In the genomic region with DNA sequence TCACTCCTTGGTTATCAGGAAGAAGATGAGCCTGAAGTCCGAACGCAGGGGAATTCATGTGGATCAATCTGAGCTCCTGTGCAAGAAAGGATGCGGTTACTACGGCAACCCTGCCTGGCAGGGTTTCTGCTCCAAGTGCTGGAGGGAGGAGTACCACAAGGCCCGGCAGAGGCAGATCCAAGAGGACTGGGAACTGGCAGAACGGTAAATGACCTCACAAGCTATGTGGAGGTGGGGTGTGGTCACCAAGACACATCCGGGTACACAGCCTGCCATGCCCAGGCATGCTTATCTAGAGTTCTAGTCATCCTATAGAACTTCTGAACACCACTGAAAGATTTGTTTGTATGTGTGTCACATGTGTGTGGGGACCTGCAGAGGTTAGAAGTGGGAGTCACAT, we compare ENCODE assay signal across 9 mouse cellular contexts. TPM values are rescaled to one million over a fixed set of nuclear protein-coding genes. Genes with fewer than 3 reads are reported as not detected.
DNase-seq lines count a peak whose midpoint lies in the region; ATAC-seq and TF ChIP-seq lines count a peak whose summit lies in the region.
"Had no signal": no experiment of that assay in that cellular context is flagged by ENCODE, and none has a peak within 500 bp of the region (broad histone marks: within the 10 kb centered on the region; RNA-seq: fewer than 3 reads in every experiment).

No protein-coding gene starts in this region.

- H3K4me2 ChIP-seq in forebrain, embryonic 14.5 days (ENCODE audit: low read length), result no peak overlapping the region
- H3K4me2 ChIP-seq in hindbrain, postnatal 0 days (ENCODE audit: low read depth, low read length), result no peak overlapping the region
- H3K4me2 ChIP-seq in liver, embryonic 16.5 days (ENCODE audit: low read depth, low read length), result no peak overlapping the region
- no peak overlapping the region for H3K4me2 ChIP-seq in kidney, embryonic 16.5 days (replicated peaks; ENCODE audit: low read depth, low read length)

- H3K4me3 ChIP-seq in forebrain, embryonic 14.5 days (ENCODE audit: low read depth, low read length), result no peak overlapping the region
- no peak overlapping the region for H3K4me3 ChIP-seq in forebrain, embryonic 10.5 days
- H3K4me3 ChIP-seq in ES-Bruce4 (ENCODE audit: low read depth, low read length), result no peak overlapping the region
- H3K4me3 ChIP-seq in hindbrain, postnatal 0 days (ENCODE audit: low read length), result no peak overlapping the region
- no peak overlapping the region for H3K4me3 ChIP-seq in liver, embryonic 16.5 days (ENCODE audit: low read depth, low read length)
- H3K4me3 ChIP-seq in kidney, embryonic 16.5 days (ENCODE audit: low read length), result no peak overlapping the region

- WGBS in forebrain, embryonic 14.5 days, result 35% methylated on average over 7 of the region's 7 CpGs
- WGBS in forebrain, embryonic 10.5 days, result 63% methylated on average over 7 of the region's 7 CpGs
- 22% methylated on average over 7 of the region's 7 CpGs for WGBS in hindbrain, postnatal 0 days
- 69% methylated on average over 7 of the region's 7 CpGs for WGBS in liver, embryonic 16.5 days (ENCODE audit: insufficient replicate concordance)
- WGBS in kidney, embryonic 16.5 days, result 74% methylated on average over 7 of the region's 7 CpGs

- no peak for ATAC-seq in forebrain, embryonic 14.5 days
- no peak for ATAC-seq in hindbrain, postnatal 0 days
- ATAC-seq in liver, embryonic 16.5 days (ENCODE audit: low read depth), result peak; percentile 70
- no peak for ATAC-seq in kidney, embryonic 16.5 days (ENCODE audit: low FRiP score, low TSS enrichment)

- H3K9ac ChIP-seq in forebrain, embryonic 14.5 days (ENCODE audit: low read length), result no peak overlapping the region
- H3K9ac ChIP-seq in ES-Bruce4 (ENCODE audit: low read depth, poor library complexity, severe bottlenecking), result peak overlapping the region; percentile 47; the same call in 1 of the 2 replicates
- no peak overlapping the region for H3K9ac ChIP-seq in hindbrain, postnatal 0 days (replicated peaks; ENCODE audit: low read length)
- H3K9ac ChIP-seq in liver, embryonic 16.5 days (ENCODE audit: low read depth, low read length), result no peak overlapping the region
- no peak overlapping the region for H3K9ac ChIP-seq in kidney, embryonic 16.5 days (replicated peaks; ENCODE audit: low read length)

- H3K4me1 ChIP-seq in forebrain, embryonic 14.5 days (ENCODE audit: control insufficient read depth, insufficient read depth, low read length), result no peaks in the 10 kb centered on the region
- H3K4me1 ChIP-seq in forebrain, embryonic 10.5 days, result peaks cover 7% of the 10 kb centered on the region; the same call in 1 of the 2 replicates
- H3K4me1 ChIP-seq in ES-Bruce4 (ENCODE audit: control insufficient read depth, insufficient read depth, low read length), result no peaks in the 10 kb centered on the region
- H3K4me1 ChIP-seq in hindbrain, postnatal 0 days (ENCODE audit: insufficient read depth, low read length), result 0 out of 2 replicates have a peak, but pooled peaks cover 4% of the 10 kb centered on the region
- peaks cover 28% of the 10 kb centered on the region for H3K4me1 ChIP-seq in liver, embryonic 16.5 days (ENCODE audit: control insufficient read depth, low read depth, low read length)
- H3K4me1 ChIP-seq in kidney, embryonic 16.5 days (ENCODE audit: insufficient read depth, low read length), result no peaks in the 10 kb centered on the region; the same call in 1 of the 2 replicates

- TF ChIP-seq EP300 in ES-Bruce4 (IDR thresholded peaks at IDR 0.05; ENCODE audit: insufficient read depth, low read depth, low read length), result peak; percentile 88

- no peaks in the 10 kb centered on the region for H3K9me3 ChIP-seq in forebrain, embryonic 14.5 days (replicated peaks; ENCODE audit: control insufficient read depth, low read length)
- H3K9me3 ChIP-seq in forebrain, embryonic 10.5 days, result no peaks in the 10 kb centered on the region
- H3K9me3 ChIP-seq in ES-Bruce4 (replicated peaks; ENCODE audit: control insufficient read depth, insufficient read depth, low read length, poor library complexity, severe bottlenecking), result no peaks in the 10 kb centered on the region
- H3K9me3 ChIP-seq in hindbrain, postnatal 0 days (ENCODE audit: low read length), result no peaks in the 10 kb centered on the region
- no peaks in the 10 kb centered on the region for H3K9me3 ChIP-seq in liver, embryonic 16.5 days (replicated peaks; ENCODE audit: control insufficient read depth, low read length)
- H3K9me3 ChIP-seq in kidney, embryonic 16.5 days (ENCODE audit: low read length), result no peaks in the 10 kb centered on the region

- no peaks in the 10 kb centered on the region for H3K27me3 ChIP-seq in forebrain, embryonic 14.5 days (replicated peaks; ENCODE audit: control insufficient read depth, insufficient read depth, low read length)
- H3K27me3 ChIP-seq in forebrain, embryonic 10.5 days (ENCODE audit: poor library complexity, severe bottlenecking), result no peaks in the 10 kb centered on the region
- no peaks in the 10 kb centered on the region for H3K27me3 ChIP-seq in ES-Bruce4 (ENCODE audit: control insufficient read depth, insufficient read depth, low read length, poor library complexity, severe bottlenecking)
- H3K27me3 ChIP-seq in hindbrain, postnatal 0 days (ENCODE audit: insufficient read depth, low read length), result no peaks in the 10 kb centered on the region
- H3K27me3 ChIP-seq in liver, embryonic 16.5 days (ENCODE audit: control insufficient read depth, insufficient read depth, low read depth, low read length), result no peaks in the 10 kb centered on the region
- H3K27me3 ChIP-seq in kidney, embryonic 16.5 days (ENCODE audit: insufficient read depth, low read length), result no peaks in the 10 kb centered on the region

- peaks cover 32% of the 10 kb centered on the region for H3K36me3 ChIP-seq in forebrain, embryonic 14.5 days (ENCODE audit: control insufficient read depth, insufficient read depth, low read length)
- H3K36me3 ChIP-seq in forebrain, embryonic 10.5 days (replicated peaks), result peaks cover 47% of the 10 kb centered on the region
- H3K36me3 ChIP-seq in ES-Bruce4 (ENCODE audit: control insufficient read depth, insufficient read depth, low read length, poor library complexity, severe bottlenecking), result peaks cover 15% of the 10 kb centered on the region
- peaks cover 21% of the 10 kb centered on the region for H3K36me3 ChIP-seq in hindbrain, postnatal 0 days (ENCODE audit: insufficient read depth, low read length)
- H3K36me3 ChIP-seq in liver, embryonic 16.5 days (ENCODE audit: control insufficient read depth, insufficient read depth), result peaks cover 27% of the 10 kb centered on the region
- H3K36me3 ChIP-seq in kidney, embryonic 16.5 days (ENCODE audit: insufficient read depth, low read length), result peaks cover 19% of the 10 kb centered on the region

- peak; percentile 53 for DNase-seq in forebrain, embryonic 14.5 days (ENCODE audit: low spot score)
- no peak for DNase-seq in forebrain, embryonic 10.5 days (ENCODE audit: extremely low spot score, low spot score)
- peak; percentile 36 for DNase-seq in hindbrain, postnatal 0 days (ENCODE audit: low spot score)
- no peak for DNase-seq in thymus, adult 18-20 months
- no peak for DNase-seq in kidney, adult 11 months
- DNase-seq: kidney, adult 18-20 months had no signal

- H3K27ac ChIP-seq in forebrain, embryonic 14.5 days (ENCODE audit: low read depth, low read length), result no peak overlapping the region
- H3K27ac ChIP-seq in forebrain, embryonic 10.5 days, result no peak overlapping the region
- H3K27ac ChIP-seq in ES-Bruce4 (ENCODE audit: insufficient read depth, low read length), result peak overlapping the region; percentile 94
- no peak overlapping the region for H3K27ac ChIP-seq in hindbrain, postnatal 0 days
- no peak overlapping the region for H3K27ac ChIP-seq in liver, embryonic 16.5 days (ENCODE audit: low read length)
- H3K27ac ChIP-seq in kidney, embryonic 16.5 days (ENCODE audit: low read length), result no peak overlapping the region

- no peak for TF ChIP-seq POLR2A in ES-Bruce4 (IDR thresholded peaks at IDR 0.05; ENCODE audit: insufficient read depth, low read length)

- no peak for TF ChIP-seq CTCF in ES-Bruce4 (IDR thresholded peaks at IDR 0.05; ENCODE audit: low read depth, low read length)
- TF ChIP-seq CTCF in hindbrain, postnatal 0 days (IDR thresholded peaks at IDR 0.05; ENCODE audit: low read depth), result no peak

RNA-seq across cellular contexts. Expression of a gene that starts 15.8 kb away (rescaled TPM):
- polyA plus RNA-seq in forebrain, embryonic 14.5 days (2014; fragmentation: Nextera tagmentation; extraction: Ambion mirVana), result 30.0 and 38.7 TPM in 2 replicates
- polyA plus RNA-seq in forebrain, embryonic 10.5 days (2016; fragmentation: Nextera tagmentation; extraction: Ambion mirVana), result 23.3 and 25.4 TPM in 2 replicates
- polyA plus RNA-seq in ES-Bruce4 (2011; ENCODE audit: insufficient read depth, insufficient read length, low read depth, missing spikeins), result 29.9 and 34.8 TPM in 2 replicates
- total RNA-seq in hindbrain, postnatal 0 days (2014; rRNA removed), result 16.1 and 19.9 TPM in 2 replicates
- polyA plus RNA-seq in hindbrain, postnatal 0 days (2015; fragmentation: Nextera tagmentation; extraction: Ambion mirVana), result 27.4 and 28.9 TPM in 2 replicates
- 20.9 and 23.1 TPM in 2 replicates for polyA plus RNA-seq in liver, embryonic 16.5 days (2015; fragmentation: Nextera tagmentation; extraction: Ambion mirVana)
- polyA plus RNA-seq in kidney, embryonic 16.5 days (2015; fragmentation: Nextera tagmentation; extraction: Ambion mirVana), result 32.6 and 33.2 TPM in 2 replicates

RNA-seq across cellular contexts. Expression of a gene that starts 29.5 kb away (rescaled TPM):
- 22.5 and 22.7 TPM in 2 replicates for polyA plus RNA-seq in forebrain, embryonic 14.5 days (2014; fragmentation: Nextera tagmentation; extraction: Ambion mirVana)
- polyA plus RNA-seq in forebrain, embryonic 10.5 days (2016; fragmentation: Nextera tagmentation; extraction: Ambion mirVana), result 35.8 and 39.2 TPM in 2 replicates
- polyA plus RNA-seq in ES-Bruce4 (2011; ENCODE audit: insufficient read depth, insufficient read length, low read depth, missing spikeins), result 60.2 and 63.9 TPM in 2 replicates
- total RNA-seq in hindbrain, postnatal 0 days (2014; rRNA removed), result 37.1 and 51.2 TPM in 2 replicates
- 26.5 and 30.5 TPM in 2 replicates for polyA plus RNA-seq in hindbrain, postnatal 0 days (2015; fragmentation: Nextera tagmentation; extraction: Ambion mirVana)
- polyA plus RNA-seq in liver, embryonic 16.5 days (2015; fragmentation: Nextera tagmentation; extraction: Ambion mirVana), result 21.8 and 24.0 TPM in 2 replicates
- polyA plus RNA-seq in kidney, embryonic 16.5 days (2015; fragmentation: Nextera tagmentation; extraction: Ambion mirVana), result 33.4 and 35.1 TPM in 2 replicates

RNA-seq across cellular contexts. Expression of a gene that starts 42.7 kb away (rescaled TPM):
- 10.9 and 12.4 TPM in 2 replicates for polyA plus RNA-seq in forebrain, embryonic 14.5 days (2014; fragmentation: Nextera tagmentation; extraction: Ambion mirVana)
- 3.6 and 3.9 TPM in 2 replicates for polyA plus RNA-seq in forebrain, embryonic 10.5 days (2016; fragmentation: Nextera tagmentation; extraction: Ambion mirVana)
- polyA plus RNA-seq in ES-Bruce4 (2011; ENCODE audit: insufficient read depth, insufficient read length, low read depth, missing spikeins), result 0.97 and 1.8 TPM in 2 replicates
- 20.8 and 31.7 TPM in 2 replicates for total RNA-seq in hindbrain, postnatal 0 days (2014; rRNA removed)
- polyA plus RNA-seq in hindbrain, postnatal 0 days (2015; fragmentation: Nextera tagmentation; extraction: Ambion mirVana), result 10.9 and 11.2 TPM in 2 replicates
- 5.7 and 7.0 TPM in 2 replicates for polyA plus RNA-seq in liver, embryonic 16.5 days (2015; fragmentation: Nextera tagmentation; extraction: Ambion mirVana)
- 5.9 and 6.3 TPM in 2 replicates for polyA plus RNA-seq in kidney, embryonic 16.5 days (2015; fragmentation: Nextera tagmentation; extraction: Ambion mirVana)

Comparison
In these comparisons a context has a peak if more than half of its experiments do, and no peak if none do; other contexts are left out.
1. DNase-seq: peak in forebrain, embryonic 14.5 days (single experiment) and hindbrain, postnatal 0 days (single experiment); none in forebrain, embryonic 10.5 days (single experiment), thymus, adult 18-20 months (0 of 2) and kidney, adult 11 months (single experiment).